Mouse (Mus musculus) monocyte, adult 5-6 weeks (primary cell): Measurements from ENCODE around the gene Prdx6. TPM values are rescaled to one million over a fixed set of nuclear protein-coding genes. Genes with fewer than 3 reads are reported as not detected.
A peak's percentile ranks its signal among the peaks of the same experiment; 100 is the strongest.
"Not testable (repeated sequence)": the region's sequence is repeated elsewhere in the genome, so short reads cannot be mapped to it uniquely, and the experiment has no call there.

Source experiments
- ATAC-seq: fragments of 153-309, 156-312 bp; replicated peaks from 2 replicates; pipeline ENCODE4 v1.8.0; 2017; ENCODE audit warnings: mild to moderate bottlenecking; ENCODE audit not compliant: low TSS enrichment, insufficient number of reproducible peaks, severe bottlenecking, poor library complexity, low FRiP score
- total RNA-seq: library from RNA; stranded (forward); fragments of 200-1000, 200-491, 200-594 nt; gene quantifications from 3 replicates; pipeline ENCODE4 v1.2.3, GENCODE M21; 2017

Prdx6 gene
- total RNA-seq, 1 experiment from 2014 or later = 189 TPM

DNA sequence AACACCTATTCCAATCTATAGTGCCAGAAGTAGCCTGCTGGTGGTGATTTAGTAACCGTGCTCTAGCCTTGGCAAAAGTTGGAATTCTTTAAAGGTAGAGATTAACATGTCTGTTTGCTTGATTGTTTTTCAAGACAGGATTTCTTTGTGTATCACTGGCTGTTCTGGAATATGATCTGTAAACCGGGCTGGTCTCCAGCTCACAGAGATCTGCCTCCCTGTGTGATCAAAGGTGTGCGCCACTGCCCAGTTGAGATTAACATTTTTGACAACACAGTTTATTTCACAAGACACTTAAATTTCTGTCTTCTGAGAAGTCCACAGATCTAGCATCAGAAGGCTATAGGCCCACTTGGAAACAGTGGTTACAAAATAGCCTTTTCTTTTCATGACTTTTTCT, 1.9 kb upstream of the Prdx6 start:
- no peak for ATAC-seq

DNA sequence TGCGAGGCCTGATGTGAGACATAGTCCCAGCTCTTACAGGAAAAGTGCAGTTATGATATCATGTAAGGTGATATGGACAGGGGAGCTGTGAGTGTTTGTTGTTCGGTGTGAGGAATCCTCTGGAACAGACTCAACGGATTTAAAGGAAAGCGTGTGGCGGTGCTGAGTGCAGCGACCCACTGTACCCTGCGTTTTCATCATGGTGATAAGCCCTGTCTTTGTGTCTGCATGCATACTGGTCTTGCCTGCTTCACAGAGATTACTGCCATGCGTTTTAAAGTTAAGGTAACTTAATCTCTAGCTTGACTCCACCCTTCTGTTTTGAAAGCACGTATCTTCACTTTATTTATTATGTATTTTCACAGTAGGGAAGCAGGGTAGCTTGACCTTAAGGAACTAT, 1.3 kb upstream of the Prdx6 start:
- no peak for ATAC-seq

DNA sequence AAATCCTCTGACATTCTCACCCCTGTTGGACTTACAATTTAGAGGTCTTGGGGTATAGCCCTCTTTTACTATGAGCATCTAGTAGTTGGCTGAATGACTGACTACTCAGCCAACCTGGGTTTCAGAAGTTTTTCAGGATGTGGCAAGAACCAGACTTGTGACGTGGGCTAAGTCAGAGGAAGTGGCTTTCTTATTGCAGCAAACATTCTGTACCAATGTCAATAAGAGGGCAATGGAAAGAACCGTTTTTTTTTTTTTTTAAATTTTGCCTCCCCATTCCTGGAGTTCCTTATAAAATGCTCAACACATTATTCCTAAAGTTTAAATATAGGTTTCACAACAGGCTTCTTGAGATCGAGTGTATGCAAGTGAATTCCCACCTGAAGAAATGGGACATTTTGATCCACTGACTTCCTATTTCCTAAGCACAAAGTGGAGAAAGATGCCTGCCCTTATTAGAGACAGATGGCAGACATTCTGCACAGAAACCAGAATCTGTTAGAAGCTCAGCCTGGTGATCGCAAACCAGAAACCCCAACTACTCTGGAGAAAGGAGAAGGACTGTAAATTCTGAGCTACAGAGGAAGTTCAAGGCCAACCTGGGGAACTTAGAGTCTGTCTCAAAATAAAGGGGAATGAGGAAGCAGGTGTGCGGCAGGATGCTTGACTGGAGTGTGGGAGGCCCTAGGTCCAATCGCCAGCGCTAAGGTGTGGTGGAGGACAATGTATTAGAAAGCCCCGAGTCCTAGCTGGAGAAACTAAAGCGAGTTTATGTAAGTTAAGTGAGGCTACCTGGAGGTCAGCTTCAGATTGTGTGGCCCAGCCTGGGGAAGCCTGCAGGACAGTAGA, 622 bp upstream of the Prdx6 start:
- ATAC-seq = peak; percentile 59

DNA sequence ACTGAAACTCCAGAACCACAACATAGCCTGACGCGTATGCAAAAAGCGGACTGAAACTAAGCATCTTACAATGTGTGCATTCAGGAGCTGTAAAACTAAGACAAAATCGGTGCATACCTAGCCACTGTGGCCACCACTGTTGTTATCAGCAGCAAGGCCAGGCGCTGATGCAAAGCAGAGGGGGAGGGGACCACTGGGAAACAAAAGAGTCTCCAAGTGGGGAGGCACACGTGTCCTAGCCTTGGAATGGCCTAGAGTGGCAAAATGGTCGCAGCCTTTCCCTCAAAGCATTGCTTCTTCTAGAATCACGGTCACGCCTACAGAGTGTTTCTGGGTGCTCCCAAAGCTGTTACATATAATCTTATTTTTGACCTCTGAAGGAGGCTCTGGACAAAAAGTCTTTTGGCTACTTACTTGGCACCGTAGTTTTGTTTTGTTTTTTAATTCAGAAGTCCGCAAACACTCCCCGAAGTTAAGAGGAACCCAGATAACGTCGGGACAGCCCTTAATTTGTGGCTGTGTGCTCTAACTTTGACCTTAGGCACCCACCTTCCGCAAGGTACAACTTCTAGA, 902 bp downstream of the Prdx6 start:
- no peak for ATAC-seq

DNA sequence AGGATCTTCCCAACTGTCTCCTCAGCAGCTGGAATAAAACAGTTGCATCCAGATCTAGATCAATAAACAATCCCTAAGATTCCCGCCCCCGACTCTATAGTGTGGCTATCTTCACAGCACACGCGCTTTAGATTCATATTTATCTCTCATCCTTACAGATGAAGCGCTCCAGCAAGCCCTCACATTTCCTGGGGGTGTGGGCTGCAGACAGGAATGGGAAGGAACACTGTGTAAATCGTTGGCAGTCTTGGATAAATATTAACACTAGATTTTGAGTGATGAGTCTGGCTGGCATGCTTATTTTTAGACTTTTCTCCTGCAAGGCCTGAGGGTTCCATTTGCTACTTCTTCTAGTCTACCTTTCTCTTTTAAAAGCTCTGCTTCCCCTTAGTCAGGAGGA, 1.6 kb downstream of the Prdx6 start:
- ATAC-seq = no peak

DNA sequence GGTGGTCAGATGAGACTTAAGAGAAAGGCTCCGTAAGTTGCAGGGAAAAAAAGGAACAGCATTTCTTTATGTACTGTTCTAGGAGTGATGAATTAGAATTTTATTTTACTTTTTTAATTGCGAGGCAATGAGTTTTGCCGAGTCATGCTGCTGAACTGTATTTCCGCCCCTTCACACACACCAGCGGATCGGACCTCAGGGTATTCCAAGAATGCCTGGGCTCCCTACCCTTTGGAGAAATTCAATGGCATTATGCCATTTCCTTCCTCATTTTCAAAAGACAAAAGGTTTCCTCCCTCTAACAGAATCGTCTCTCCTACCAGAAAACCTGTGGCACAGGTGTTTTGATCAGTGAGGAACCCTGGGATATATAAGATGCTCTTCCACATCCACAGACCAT, 2.3 kb downstream of the Prdx6 start:
- ATAC-seq = no peak

DNA sequence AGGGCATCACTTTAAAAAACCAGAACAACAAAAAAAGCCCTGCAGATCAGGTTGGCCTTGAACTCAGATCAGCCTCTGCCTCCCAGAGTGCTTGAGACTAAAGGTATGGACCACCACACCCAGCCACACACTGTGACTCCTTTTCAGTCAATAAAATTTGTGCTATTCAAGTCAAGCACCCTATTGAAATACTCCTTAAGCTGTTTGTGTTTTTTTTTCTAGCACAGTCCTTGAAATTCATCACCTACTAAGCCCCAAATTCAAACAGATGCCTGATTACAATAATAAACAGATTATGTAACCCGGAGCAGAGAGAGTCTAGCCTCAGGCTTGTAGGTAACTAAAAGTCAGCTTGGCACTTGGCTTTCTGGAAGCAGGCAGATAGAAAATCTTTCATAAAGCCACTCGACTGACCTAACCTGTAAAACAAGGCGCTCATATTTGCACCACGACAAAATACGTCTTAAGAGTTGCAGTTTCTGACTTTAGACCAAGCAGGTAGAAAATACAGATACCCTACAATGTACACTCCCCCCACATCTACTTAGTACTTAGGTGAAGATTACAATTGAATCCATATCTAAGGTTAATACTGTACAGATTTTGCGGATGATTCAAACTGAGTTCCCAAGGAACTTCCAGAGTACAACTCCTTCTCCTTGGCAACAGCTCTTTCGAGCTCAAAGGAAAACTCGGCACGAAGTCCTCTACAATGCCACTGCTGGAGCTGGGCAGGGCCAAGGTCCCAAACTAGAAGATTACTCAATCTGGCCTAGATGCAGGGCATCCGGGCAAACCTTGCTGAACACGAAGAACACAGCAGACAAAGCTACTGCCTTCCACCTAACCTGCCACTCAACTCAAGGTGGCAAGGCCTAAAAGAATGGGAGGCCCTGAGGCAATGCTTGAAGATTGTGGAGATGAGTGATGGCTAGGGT, 3.1 kb downstream of the Prdx6 start:
- no peak for ATAC-seq

DNA sequence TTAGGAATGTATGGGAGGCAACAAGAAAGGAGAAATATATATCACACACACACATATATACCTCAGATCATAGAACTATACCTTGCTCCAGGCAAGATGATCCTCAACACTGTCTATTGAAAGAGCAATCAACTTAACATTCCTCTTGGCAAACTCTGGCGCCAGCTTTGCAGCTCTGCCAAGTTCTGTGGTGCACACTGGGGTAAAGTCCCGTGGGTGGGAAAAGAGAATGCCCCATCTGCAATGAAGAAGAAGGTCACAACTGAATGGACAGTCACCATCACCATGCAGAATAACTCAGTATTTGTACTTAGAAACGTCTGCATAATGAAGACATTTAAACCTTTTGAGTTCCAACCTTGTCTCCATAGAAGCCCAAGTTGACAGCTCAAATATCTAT, 3.8 kb downstream of the Prdx6 start:
- no peak for ATAC-seq

DNA sequence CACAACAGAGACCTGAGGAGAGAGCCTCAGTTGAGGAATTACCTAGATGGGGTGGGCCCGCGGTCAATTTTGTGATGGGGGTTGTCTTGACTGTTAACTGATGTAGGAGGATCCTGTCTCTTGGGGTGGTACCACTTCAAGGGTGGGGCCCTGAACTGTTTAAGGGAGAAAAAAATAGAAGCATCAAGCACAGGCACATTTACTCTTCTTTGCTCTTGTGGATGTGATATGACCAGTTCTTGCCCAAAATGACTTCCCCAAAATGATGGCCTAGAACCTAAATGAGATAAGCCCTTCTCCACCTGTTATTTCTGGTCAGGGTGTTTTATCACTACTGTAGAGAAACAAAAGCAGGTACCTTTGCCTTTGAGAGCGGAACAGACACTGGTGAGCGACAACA, 13.3 kb downstream of the Prdx6 start:
- no peak for ATAC-seq

DNA sequence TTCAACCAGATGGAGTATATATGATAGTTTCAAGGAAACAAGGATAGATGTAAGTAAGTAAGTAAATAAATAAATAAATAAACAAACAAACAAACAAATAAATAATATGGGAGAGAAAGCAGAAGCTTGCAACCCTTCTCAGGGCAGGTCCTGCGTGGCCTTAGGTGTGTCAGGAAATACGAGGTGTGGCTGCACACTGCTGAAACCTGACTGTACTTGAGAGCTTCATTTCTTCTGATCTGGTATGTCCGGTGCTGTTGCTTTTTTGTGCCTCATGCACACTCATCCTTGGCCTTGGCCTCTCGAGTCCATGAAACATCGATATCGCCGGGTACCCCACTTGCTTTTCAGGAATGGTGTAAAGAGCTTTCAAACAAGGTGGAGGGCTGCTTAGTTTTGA, 13.7 kb downstream of the Prdx6 start:
- no peak for ATAC-seq

DNA sequence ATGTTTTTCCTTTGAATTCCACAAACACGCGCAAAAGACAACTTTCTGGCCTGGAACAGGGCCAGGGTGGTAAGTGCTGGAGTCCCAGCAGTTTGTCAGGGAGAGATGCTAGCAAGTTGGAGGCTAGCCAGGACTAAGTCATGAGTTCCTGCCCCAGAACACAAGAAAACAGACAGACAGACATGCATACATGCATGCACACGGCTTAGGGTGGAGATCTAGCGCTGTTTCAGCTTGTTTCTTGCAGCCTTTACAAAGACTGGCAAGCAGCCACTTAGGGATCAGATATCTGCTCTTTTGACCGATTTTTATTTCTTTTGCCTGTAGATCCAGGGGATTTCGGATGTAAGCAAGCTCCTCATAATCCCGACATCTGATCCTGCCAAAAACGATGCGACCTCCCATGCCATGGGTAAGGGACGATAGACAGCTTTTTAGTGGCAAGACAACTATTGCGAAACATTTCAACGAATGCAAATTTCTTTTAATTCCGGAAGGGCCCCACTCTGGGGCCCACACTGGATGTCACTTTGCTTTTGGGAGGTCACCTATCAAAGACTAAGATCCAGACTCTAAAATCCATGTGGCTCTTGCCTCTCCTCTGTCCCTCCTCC, 17.7 kb downstream of the Prdx6 start:
- ATAC-seq = no peak

DNA sequence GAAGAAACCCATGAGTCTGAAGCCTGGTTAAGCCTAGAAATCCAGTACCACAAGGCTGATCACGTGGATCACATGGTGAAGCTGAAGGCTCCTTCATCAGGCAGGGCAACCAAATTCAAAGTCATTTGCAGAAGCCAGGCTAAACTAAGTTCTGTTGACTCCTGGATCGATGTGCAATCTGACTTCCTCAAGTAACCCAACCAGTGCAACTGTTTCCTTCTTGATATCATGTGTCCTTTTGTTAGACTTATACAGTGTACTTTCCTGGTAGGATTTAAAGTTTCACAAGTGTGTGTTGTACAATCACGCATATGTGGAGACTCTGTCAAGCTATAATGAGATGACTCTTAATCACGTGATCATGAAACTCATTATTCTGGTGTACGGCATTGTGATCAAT, 18.8 kb downstream of the Prdx6 start:
- no peak for ATAC-seq

DNA sequence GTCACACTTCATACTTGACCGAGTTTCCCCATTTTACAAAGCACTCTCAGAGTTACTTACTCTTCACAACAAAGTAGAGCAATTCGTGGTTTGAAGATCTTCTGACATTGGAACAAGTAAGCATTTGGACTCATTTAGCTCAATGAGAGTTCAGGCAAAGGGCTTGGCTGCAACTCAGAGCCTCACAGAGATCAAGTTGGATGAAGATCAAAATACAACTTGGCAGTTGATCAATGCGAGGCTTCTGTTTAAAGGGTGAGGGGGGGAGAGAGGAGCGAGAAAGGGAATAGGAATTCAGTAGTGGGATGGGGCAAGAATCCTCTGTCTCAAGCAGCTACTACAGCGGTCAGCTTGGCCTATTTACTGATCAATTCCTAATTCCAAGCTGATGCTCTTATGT, 26.2 kb downstream of the Prdx6 start:
- no peak for ATAC-seq

DNA sequence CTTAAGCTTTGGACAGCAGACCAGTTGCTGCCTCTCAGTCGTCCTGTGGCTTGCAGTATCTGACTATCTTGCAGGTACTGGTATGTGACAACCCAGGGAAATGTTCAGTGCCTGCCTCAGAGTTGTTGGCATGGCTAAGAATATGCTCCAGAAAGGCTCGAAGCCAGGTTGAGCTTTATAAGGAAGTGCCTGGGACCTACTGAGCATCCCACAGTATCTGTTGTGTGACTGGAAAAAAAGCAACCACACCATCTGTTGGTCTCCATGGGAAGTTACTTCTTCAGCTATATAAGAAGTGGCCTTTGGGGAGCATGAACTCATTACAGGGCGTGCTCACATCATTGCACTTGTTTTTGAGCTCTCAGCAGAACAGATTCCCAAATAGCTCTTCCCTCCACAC, 31.2 kb downstream of the Prdx6 start:
- no peak for ATAC-seq

DNA sequence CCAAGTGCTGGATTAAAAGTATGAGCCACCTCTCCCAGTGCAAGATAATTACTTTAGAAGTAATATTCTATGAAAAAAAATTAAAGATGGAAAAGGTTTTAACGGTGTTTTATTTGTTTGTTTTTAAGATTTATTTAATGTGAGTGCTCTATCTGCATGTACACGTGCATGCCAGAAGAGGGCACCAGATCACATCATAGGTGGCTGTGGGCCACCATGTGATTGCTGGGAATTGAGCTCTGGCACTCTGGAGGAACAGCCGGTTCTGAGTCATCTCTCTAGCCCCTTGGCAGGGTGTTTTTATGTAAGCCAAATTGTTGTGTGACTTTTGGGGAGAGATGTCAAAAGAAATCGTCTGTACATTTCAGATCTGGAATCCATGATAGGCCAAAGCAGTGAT, 36.6 kb downstream of the Prdx6 start:
- no peak; the same call in 1 of the 2 replicates for ATAC-seq

DNA sequence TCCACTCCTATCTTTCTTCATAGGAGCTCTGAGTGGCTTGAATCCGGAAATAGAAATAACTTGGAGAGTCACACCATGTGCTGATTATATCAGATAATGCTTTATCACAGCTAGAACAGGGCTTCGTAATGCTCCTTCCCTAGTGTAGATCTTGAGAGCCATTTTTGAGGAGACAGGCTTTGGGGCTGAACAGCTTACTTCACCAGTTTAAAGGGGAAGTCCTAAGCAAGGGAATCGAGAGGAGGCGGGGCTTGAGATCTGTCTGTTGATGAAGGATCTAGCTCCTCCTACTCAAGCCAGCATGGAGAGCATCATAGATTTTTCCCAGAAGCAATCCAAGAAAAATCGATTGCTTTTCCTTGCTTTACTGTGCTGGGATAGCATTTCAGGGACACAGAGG, 51.2 kb downstream of the Prdx6 start:
- ATAC-seq = no peak

DNA sequence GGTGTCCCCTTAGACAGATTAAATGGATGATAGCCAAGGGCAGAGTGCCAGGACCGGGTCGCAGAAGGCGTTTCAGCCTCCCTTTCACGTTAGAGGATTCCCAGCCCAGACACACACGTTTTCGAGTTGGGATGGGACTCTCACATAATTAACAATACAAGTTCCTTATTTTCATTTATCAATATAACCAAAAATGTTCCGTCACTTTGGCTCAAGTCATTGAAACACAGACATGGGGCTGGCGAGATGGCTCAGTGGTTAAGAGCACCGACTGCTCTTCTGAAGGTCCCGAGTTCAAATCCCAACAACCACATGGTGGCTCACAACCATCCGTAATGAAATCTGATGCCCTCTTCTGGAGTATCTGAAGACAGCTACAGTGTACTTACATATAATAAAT, 54.7 kb downstream of the Prdx6 start:
- ATAC-seq = not testable (repeated sequence)

DNA sequence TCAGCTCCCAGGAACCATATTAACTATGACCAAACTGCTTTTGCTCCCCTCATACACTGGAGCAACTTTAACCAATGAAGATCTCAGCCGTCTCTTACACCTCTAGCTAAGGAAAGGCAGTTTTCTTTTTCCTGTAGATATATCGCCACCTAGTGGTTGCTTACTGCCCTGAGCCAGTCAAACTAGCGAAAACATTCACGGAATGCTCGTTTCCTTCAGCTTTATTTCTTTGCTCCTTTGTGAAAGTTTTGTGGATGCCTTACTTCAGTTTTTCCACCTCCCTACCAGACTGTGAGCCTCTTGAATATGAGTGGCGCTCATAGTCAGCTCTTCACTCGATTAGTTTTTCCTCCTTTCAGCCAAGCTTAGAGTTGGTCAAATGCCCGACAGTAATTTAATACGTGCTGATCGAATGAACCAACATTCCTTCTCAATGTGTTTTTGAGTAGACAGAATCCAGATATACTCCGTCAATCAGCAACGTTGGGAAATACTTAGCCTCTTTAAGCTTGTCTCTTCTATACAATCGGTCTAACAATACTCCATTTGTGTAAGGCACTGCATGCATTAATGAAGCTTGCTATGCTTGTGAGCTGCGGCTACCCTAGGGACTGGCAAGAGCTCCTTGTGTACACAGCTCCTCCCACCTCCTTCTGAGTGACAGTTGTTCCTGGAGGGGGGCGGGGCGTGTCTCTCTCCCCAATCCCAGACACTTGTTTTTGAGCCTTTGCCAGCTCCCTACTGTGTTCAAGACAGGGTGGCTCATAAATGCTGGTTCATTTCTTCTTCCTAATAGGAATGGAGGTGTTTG, 55.3 kb downstream of the Prdx6 start:
- ATAC-seq = peak; percentile 64
